Mouse (Mus musculus): ENCODE results near the gene Nxf1. TPM values are rescaled to one million over a fixed set of nuclear protein-coding genes. Genes with fewer than 3 reads are reported as not detected.
"Not testable (repeated sequence)": the region's sequence is repeated elsewhere in the genome, so short reads cannot be mapped to it uniquely, and the experiment has no call there.

Nxf1 gene
- polyA plus RNA-seq, 1 experiment from 2014 or later = 150 TPM

DNA sequence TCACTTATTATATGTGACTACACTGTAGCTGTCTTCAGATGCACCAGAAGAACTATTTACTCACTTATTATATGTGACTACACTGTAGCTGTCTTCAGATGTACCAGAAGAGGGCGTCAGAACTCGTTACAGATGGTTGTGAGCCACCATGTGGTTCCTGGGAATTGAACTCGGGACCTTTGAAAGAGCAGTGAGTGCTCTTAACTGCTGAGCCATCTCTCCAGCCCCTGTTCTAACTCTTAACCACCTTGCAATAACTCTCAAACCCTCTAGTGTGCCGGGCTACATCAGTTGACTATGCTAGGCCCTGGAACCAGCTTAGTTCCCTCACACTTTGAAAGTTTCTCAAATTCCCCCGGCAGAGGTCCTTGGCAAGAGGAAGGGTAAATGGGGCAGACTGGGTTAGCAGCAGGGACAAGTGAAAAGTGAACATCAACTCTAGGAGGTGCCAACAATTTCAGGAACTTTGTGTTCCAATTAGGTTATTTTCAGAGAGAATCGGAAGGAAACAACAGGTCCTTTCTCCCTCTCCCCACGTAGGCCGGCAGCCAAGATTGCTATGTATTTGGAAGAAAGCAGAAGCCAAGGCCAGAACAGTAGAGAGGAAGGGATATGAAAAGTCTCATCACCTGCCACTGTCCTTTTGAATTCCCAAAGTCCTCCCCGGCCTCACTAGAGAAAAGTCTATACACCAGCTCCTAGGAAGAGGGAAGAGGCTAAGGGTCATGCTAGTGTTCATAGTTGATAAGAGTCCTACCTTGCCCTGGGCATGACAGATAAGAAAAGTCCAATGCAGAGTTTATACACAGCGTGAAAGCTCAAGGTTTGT, 42.0 kb upstream of the Nxf1 start:
- Histone ChIP-seq H3K27ac (ENCODE audit: low read length) (no peak overlapping the region), H3K4me2 (ENCODE audit: low read depth, low read length) (no peak overlapping the region)

DNA sequence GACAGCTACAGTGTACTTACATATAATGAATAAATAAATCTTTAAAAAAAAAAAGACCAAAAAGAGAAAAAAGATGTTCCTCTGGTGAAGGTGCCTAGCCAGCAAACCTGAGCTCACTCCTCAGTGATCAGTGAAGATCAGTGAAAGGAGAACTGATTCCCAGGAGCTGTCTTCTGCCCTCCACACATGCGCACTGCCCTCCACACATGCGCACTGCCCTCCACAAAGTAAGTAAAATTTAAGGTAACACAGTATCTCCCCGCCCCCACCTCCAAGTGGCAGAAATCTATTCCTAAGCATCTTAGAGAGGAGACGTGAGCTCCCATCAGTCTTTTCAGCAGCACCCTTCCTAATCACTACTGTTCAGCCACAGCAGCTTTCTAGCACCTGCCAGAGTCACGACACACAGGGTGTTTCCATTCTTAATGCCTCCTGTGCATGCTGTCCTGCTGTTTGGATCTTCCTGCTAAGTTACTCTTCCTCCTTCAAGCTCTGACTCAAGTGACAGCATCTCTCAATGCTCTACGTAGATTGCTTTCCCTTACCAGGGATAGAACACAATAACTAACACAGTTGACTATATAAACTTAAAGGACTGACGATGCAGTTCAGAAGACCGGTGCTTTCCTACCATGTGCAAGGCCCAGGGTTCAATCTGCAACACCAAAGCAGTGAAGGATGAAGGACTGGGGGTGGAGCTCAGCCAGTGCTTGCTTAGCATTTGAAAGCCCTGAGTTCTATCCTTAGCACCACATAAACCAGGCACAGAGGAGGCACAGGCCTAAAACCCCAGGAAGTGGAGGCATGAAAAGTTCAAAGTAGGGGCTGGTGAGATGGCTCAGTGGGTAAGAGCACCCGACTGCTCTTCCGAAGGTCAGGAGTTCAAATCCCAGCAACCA, 40.8 kb upstream of the Nxf1 start:
- Histone ChIP-seq H3K4me2 (ENCODE audit: low read depth, low read length) (no peak overlapping the region), H3K27ac (ENCODE audit: low read length) (no peak overlapping the region), H3K9me3 (replicated peaks; ENCODE audit: control insufficient read depth, low read length) (no peaks in the 10 kb centered on the region), H3K4me1 (ENCODE audit: control insufficient read depth, insufficient read depth, low read length) (peaks cover 16% of the 10 kb centered on the region), H3K36me3 (ENCODE audit: control insufficient read depth, insufficient read depth, low read length) (0 out of 2 replicates have a peak, but pooled peaks cover under 1% of the 10 kb centered on the region), H3K9ac (ENCODE audit: low read length) (no peak overlapping the region), H3K27me3 (ENCODE audit: control insufficient read depth, insufficient read depth, low read length) (no peaks in the 10 kb centered on the region), H3K4me3 (replicated peaks; ENCODE audit: low read length) (no peak overlapping the region)
- 77% methylated on average over 10 of the region's 10 CpGs for WGBS
- no peak for ATAC-seq (ENCODE audit: insufficient read depth, low FRiP score)

More for the DNA sequence above, 42.0 kb upstream of the Nxf1 start:
- Histone ChIP-seq H3K4me1 (ENCODE audit: control insufficient read depth, insufficient read depth, low read length) (peaks cover 26% of the 10 kb centered on the region), H3K27me3 (ENCODE audit: control insufficient read depth, insufficient read depth, low read length) (no peaks in the 10 kb centered on the region), H3K36me3 (ENCODE audit: control insufficient read depth, insufficient read depth, low read length) (0 out of 2 replicates have a peak, but pooled peaks cover 7% of the 10 kb centered on the region), H3K9me3 (replicated peaks; ENCODE audit: control insufficient read depth, low read length) (no peaks in the 10 kb centered on the region), H3K4me3 (replicated peaks; ENCODE audit: low read length) (no peak overlapping the region), H3K9ac (ENCODE audit: low read length) (no peak overlapping the region)
- no peak for ATAC-seq (ENCODE audit: insufficient read depth, low FRiP score)
- 68% methylated on average over 10 of the region's 10 CpGs for WGBS

DNA sequence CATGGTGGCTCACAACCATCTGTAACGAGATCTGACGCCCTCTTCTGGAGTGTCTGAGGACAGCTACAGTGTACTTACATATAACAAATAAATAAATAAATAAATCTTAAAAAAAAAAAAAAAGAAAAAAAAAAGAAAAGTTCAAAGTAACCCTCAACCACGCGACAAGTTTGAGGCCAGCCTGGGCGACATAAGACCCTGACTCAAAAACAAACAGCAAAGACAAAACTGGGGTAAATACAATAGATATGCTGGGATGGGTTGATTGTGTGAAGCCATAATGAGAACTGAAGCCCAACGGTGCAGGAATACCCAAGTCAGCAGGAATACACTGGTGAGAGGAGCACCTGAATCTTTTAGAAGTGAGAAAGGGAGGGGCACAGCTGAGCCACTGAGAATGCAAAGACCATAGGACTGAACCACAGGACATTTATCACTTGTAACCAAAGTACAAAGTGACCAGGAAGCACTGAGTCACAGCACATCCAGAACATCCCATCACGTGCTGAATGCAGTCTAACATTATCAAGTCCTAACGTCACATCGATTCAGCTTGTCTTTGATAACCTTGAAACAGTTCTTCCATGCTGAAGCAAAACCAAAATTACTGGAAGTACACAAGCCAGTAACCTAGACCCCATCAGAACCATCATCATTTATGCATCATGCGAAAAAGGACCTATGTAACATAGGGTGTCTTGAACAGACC, 40.0 kb upstream of the Nxf1 start:
- Histone ChIP-seq H3K36me3 (ENCODE audit: control insufficient read depth, insufficient read depth, low read length) (no peaks in the 10 kb centered on the region), H3K4me1 (ENCODE audit: control insufficient read depth, insufficient read depth, low read length) (peaks cover 16% of the 10 kb centered on the region), H3K4me2 (ENCODE audit: low read depth, low read length) (no peak overlapping the region), H3K4me3 (replicated peaks; ENCODE audit: low read length) (no peak overlapping the region), H3K9me3 (replicated peaks; ENCODE audit: control insufficient read depth, low read length) (no peaks in the 10 kb centered on the region), H3K27ac (ENCODE audit: low read length) (no peak overlapping the region), H3K9ac (ENCODE audit: low read length) (no peak overlapping the region), H3K27me3 (ENCODE audit: control insufficient read depth, insufficient read depth, low read length) (no peaks in the 10 kb centered on the region)
- 77% methylated on average over 8 of the region's 10 CpGs for WGBS
- ATAC-seq (ENCODE audit: insufficient read depth, low FRiP score) = no peak

DNA sequence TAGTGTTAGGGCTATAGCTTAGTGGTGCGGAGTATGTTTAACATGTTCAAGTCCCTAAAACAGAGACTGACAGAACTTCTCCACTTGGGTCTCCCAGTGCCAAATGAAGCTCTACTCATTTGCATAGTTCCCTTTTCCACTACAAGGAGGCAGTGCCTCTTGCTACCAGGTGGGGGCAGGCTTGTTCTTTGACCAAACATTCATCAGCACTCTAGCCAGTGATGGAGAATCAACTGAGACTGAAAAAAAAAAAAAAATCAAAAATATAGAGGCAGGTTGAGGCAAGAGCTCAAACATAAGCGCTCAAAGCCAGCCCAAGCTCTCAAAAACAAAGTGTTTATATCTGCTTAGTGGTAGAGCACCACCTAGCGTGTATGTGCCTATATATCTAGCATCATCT, 38.5 kb upstream of the Nxf1 start:
- H3K4me3 ChIP-seq (replicated peaks; ENCODE audit: low read length) = no peak overlapping the region
- no peaks in the 10 kb centered on the region for H3K27me3 ChIP-seq (ENCODE audit: control insufficient read depth, insufficient read depth, low read length)
- no peaks in the 10 kb centered on the region for H3K36me3 ChIP-seq (ENCODE audit: control insufficient read depth, insufficient read depth, low read length)
- H3K4me2 ChIP-seq (ENCODE audit: low read depth, low read length) = no peak overlapping the region
- H3K4me1 ChIP-seq (ENCODE audit: control insufficient read depth, insufficient read depth, low read length) = peaks cover 16% of the 10 kb centered on the region
- 64% methylated on average over 3 of the region's 3 CpGs for WGBS
- H3K9ac ChIP-seq (ENCODE audit: low read length) = no peak overlapping the region
- no peaks in the 10 kb centered on the region for H3K9me3 ChIP-seq (replicated peaks; ENCODE audit: control insufficient read depth, low read length)
- no peak for ATAC-seq (ENCODE audit: insufficient read depth, low FRiP score)
- no peak overlapping the region for H3K27ac ChIP-seq (ENCODE audit: low read length)

DNA sequence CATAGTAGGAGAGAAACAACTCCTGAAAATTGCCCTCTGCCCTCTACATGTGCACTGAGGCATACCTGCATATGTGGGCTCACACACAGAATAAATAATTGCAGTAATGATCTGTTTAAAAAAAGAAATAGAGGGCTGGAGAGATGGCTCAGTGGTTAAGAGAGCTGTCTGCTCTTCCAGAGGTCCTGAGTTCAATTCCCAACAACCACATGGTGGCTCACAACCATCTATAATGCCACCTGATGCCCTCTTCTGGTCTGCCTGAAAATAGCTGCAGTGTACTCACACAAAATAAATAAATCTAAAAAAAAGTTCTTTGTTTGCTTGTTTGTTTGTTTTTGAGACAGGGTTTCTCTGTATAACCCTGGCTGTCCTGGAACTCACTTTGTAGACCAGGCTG, 37.8 kb upstream of the Nxf1 start:
- H3K27me3 ChIP-seq (ENCODE audit: control insufficient read depth, insufficient read depth, low read length); ATAC-seq (ENCODE audit: insufficient read depth, low FRiP score); H3K9me3 ChIP-seq (replicated peaks; ENCODE audit: control insufficient read depth, low read length); H3K36me3 ChIP-seq (ENCODE audit: control insufficient read depth, insufficient read depth, low read length); H3K9ac ChIP-seq (ENCODE audit: low read length); H3K27ac ChIP-seq (ENCODE audit: low read length); H3K4me3 ChIP-seq (replicated peaks; ENCODE audit: low read length); H3K4me2 ChIP-seq (ENCODE audit: low read depth, low read length): not testable (repeated sequence)
- peaks cover 14% of the 10 kb centered on the region for H3K4me1 ChIP-seq (ENCODE audit: control insufficient read depth, insufficient read depth, low read length)

DNA sequence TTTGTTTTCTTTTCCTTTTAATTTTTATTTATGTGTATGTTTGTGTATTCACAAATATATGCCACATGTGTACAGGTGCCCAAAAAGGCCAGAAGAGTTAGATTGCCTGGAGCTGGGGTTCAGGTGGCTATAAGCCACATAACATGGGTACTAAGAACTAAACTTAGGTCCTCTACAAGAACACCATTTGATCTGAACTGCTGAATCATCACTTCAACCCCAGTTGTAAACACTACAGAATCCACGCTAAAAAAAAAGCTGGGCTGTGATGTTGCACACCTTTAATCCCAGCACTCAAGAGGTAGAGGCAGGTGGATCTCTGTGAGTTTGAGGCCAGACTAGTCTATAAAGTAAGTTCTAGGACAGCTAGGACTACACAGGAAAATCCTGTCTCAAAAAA, 35.5 kb upstream of the Nxf1 start:
- WGBS = 59% methylated on average over 1 of the region's 1 CpGs
- Histone ChIP-seq H3K4me2 (ENCODE audit: low read depth, low read length) (peak overlapping the region; percentile 83), H3K9ac (ENCODE audit: low read length) (no peak overlapping the region), H3K27ac (ENCODE audit: low read length) (no peak overlapping the region), H3K27me3 (ENCODE audit: control insufficient read depth, insufficient read depth, low read length) (no peaks in the 10 kb centered on the region), H3K9me3 (replicated peaks; ENCODE audit: control insufficient read depth, low read length) (no peaks in the 10 kb centered on the region), H3K36me3 (ENCODE audit: control insufficient read depth, insufficient read depth, low read length) (peaks cover 21% of the 10 kb centered on the region), H3K4me1 (ENCODE audit: control insufficient read depth, insufficient read depth, low read length) (peaks cover 23% of the 10 kb centered on the region), H3K4me3 (replicated peaks; ENCODE audit: low read length) (no peak overlapping the region)
- no peak for ATAC-seq (ENCODE audit: insufficient read depth, low FRiP score)

DNA sequence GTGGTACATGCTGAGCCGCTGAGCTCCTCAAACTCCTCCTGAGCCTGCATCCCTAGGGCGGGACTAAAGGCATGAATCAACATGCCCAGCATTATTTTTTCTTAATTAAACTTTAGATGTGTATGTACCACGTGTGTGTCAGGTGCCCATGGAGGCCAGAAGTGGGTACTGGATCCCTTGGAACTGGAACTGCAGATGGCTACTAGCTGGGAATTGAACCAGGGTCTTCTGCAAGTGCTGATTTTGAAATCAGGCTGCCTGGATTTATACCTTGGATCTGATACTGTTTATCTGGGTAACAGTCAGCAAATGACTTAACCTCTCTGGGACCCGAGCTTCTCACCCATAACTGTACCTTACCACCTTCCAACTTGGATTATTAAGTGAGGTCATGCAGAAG, 34.9 kb upstream of the Nxf1 start:
- Histone ChIP-seq H3K9ac (ENCODE audit: low read length) (peak overlapping the region; percentile 97), H3K36me3 (ENCODE audit: control insufficient read depth, insufficient read depth, low read length) (peaks cover 26% of the 10 kb centered on the region), H3K4me1 (ENCODE audit: control insufficient read depth, insufficient read depth, low read length) (peaks cover 23% of the 10 kb centered on the region), H3K9me3 (replicated peaks; ENCODE audit: control insufficient read depth, low read length) (no peaks in the 10 kb centered on the region), H3K4me2 (ENCODE audit: low read depth, low read length) (peak overlapping the region; percentile 83), H3K4me3 (replicated peaks; ENCODE audit: low read length) (peak overlapping the region; percentile 97), H3K27ac (ENCODE audit: low read length) (peak overlapping the region; percentile 100; the same call in 1 of the 2 replicates), H3K27me3 (ENCODE audit: control insufficient read depth, insufficient read depth, low read length) (no peaks in the 10 kb centered on the region)
- no peak for ATAC-seq (ENCODE audit: insufficient read depth, low FRiP score)
- WGBS = 48% methylated on average over 4 of the region's 4 CpGs

DNA sequence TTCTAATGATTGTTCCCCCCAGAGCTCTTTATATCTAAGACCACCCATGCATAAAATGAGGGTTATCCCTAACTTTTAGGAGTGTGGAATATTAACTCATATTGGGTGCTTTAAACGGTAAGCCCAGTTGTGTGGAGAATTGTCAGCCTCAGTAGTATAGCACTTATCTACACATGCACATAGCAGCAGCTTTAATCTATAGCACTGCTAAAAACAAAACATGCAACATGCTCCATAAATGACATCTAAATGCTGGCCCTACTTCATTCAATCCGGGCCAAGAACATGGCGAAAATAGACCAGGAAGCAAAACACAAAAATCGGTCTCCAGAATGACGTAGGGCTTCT, 34.3 kb upstream of the Nxf1 start:
- Histone ChIP-seq H3K9ac (ENCODE audit: low read length) (peak overlapping the region; percentile 97), H3K4me1 (ENCODE audit: control insufficient read depth, insufficient read depth, low read length) (peaks cover 23% of the 10 kb centered on the region), H3K4me2 (ENCODE audit: low read depth, low read length) (peak overlapping the region; percentile 83), H3K36me3 (ENCODE audit: control insufficient read depth, insufficient read depth, low read length) (peaks cover 26% of the 10 kb centered on the region), H3K27ac (ENCODE audit: low read length) (peak overlapping the region; percentile 100), H3K9me3 (replicated peaks; ENCODE audit: control insufficient read depth, low read length) (no peaks in the 10 kb centered on the region), H3K4me3 (replicated peaks; ENCODE audit: low read length) (peak overlapping the region; percentile 97), H3K27me3 (ENCODE audit: control insufficient read depth, insufficient read depth, low read length) (no peaks in the 10 kb centered on the region)
- WGBS = 2% methylated on average over 5 of the region's 5 CpGs
- no peak for ATAC-seq (ENCODE audit: insufficient read depth, low FRiP score)
